Mouse (Mus musculus) mesoderm, embryonic 11.5 days (tissue): ENCODE measurements around the gene Myo1d.

Source experiments
- DNase-seq: peaks from one replicate; pipeline ENCODE4 v3.0.0-alpha.2; 2012; ENCODE audit warnings: low read depth, low spot score

The Myo1d gene

DNA sequence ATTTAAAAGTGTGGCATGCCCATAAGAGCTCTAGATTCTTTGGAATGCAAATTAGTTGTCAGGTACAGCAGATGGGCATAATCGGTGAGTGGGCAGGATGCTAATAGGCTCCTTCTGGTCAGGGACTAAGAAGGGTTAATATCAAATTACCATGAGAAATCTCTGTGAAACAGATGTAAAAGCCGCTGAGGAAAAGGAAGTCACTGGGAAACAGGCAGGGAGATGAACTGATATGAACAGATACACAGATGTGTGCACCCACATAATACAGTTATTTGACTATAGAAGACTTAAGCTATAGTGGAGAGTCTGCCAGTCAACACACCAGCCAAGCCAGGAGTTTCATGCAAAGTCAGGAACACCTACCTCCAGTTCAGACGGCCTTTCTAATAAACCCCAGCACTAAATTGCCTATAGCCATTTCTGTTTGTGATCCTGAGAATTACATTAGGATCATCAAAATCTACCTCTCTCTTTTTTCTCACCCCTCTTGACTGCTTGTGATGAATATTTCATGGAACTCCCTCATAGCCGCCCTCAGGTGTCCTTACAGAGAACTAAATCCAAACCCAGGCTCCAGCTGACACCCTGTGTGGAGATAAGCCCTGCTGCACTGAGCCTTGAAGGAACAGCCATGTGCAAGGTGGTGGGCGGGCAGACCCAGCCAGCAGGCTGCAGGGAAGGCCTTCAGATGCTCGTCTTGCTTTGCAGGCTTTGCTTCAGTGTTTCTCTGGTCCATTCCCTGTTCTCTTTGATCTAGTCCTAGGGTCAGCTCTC lies 164.7 kb downstream of the Myo1d start:
- no peak for DNase-seq

DNA sequence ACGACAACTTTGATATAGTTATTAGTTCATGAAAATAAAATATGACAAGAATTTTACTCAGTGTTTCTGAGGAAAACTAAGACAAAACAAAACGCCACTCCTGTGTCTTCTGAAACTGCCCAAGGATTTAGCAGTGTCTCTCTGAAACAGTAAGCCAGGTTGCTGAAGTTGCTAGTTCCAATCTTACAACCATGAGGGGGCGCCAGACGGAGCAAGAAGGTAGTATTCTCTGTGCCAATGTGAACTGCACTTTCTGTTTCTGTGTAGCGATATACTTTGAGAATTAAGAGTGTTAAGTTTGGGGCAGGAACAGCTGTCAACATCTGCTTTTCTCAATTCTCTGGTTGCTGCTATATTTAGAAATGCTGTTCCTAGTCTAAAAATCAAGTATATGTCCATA lies 165.4 kb downstream of the Myo1d start:
- DNase-seq: peak; percentile 49

- DNase-seq: peak; percentile 70
Observed at GRCm38 (mm10) chr11:80613534-80613933, 166.3 kb downstream of the Myo1d start.

GRCm38 (mm10) chr11:80602707-80603441 lies 177.0 kb downstream of the Myo1d start:
- peak; percentile 38 for DNase-seq

DNA sequence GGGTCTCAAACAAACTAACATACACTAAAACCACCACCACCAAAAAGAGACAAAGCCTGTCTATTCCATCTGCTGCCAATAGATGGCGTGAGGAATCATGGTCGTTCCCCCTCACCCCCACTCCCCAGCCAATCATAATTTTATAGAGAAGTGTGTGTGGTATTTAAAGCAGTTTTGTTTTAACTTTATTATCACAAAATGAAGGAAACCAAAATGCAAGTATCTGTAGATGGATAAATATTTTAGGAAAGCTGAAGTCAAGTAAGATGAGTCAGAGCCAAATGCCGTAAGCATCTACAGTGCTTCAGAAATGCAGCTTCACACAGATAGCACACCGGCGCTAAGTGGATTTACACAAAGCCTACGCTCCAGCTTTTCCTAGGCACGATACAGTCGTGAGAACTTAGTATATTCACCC lies 177.8 kb downstream of the Myo1d start:
- DNase-seq: peak; percentile 42

DNA sequence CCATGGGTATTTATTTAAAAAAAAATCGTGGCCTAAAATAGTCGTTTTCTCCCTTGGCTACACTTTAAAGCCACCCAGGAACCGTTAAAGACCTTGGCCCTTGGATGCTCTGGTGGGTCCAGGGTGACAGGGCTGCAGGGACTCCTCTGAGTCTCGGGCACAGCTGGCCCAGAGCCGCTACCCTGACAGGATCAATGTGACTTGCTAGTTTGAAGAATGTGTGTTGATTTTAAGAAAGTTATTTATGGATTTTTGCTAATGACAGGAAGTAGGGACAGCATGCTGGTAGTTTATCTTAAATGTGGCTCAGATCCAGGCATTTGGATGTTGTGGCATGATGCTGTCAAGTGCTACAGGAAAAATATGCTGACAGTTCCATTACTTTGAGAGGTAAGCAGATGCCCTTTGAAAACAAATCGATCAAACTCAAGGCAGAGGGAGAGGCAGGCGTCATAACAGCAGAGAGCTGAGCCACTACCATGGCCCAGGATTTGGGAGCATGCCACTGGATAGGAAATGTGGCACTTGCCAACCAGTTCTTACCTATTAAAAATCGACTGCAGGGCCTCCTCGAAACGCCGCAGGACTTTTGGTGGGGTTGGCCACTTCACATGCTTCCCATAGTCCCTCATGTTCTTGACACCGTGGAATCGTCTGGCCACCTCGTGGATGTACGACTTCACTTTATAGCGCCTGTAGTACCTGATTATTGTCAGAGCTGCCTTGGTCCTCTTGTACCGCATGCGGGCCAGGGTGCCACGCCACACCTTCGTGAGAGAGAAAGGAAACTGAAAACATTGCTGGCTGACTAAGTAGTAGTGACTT lies 178.6 kb downstream of the Myo1d start:
- DNase-seq: no peak

DNA sequence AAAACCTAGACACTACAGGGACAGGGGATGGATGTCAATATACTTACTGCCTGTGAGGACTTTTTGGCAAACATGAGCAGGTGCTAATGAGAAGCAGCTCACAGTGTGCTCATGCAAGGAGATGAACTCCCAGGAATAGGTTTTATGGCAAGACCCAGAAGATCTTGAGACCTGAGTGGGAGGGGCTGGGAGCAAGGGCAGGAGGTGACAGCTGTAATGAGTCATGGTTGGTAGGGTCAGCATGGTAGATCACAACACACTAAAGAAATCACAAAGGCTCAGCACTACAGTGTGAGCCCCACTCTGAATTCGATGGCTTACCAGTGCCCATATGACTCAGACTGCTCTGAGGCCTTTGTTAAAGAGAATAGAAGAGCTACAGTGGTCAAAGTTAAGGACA lies 184.3 kb downstream of the Myo1d start:
- no peak for DNase-seq

DNA sequence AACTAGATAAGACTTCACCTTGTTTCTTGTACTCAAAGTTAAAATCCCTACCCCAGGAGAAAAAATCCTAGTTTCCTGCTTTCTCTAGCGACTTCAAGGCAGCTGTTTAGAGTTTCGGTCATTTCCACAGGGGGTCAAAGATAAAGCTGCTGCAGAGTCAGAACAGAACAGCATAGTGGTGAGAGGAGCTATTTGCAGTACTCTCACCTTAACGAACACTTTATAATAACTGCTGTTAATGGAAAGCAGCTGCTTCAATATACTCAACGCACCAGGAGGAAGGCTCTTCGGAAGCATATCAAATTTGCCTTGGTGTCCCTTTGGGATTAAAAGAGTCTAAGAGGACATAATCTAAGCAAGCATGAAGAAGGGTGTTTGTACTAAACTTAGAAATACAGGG lies 190.4 kb downstream of the Myo1d start:
- DNase-seq: no peak

DNA sequence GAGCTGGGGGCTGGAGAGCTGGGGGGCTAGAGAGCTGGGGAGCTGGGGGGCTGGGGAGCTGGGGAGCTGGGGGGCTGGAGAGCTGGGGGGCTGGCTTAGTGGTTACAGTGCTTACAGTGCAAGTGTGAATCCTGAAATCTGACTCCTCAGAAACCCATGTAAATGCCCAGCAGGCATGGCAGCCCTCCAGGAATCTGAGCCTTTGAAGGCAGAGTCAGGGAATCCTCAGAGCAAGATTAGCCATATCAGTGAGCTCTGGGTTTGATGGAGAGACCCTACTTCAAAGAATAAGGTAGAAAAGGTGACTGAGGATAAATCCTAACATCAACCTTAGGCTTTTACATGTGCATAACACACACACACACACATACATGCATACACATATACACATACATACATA lies 194.1 kb downstream of the Myo1d start:
- DNase-seq: no peak

GRCm38 (mm10) chr11:80585211-80585610 lies 194.6 kb downstream of the Myo1d start:
- no peak for DNase-seq

- DNase-seq: no peak
Observed at GRCm38 (mm10) chr11:80580494-80580893, 199.3 kb downstream of the Myo1d start.

GRCm38 (mm10) chr11:80577747-80578640 lies 201.8 kb downstream of the Myo1d start:
- peak; percentile 95 for DNase-seq

DNA sequence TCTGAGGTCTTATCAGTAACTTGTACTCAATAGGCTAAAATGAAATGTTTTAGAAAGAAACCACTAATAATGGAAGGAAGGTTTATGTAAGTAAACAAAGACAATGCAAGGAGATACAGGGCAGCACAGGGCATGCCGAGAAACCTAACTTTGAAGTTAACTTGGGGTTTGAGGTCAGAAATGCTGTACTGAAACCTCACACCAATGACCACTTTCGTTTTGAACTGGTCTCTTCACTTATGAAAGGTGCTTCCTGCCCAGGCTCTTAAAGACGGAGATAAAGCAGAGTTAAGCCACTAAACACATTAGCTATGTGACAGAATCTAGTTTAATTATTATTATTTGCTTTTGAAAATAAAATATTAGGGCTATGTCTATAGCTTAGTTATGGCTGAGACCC lies 204.0 kb downstream of the Myo1d start:
- DNase-seq: no peak

DNA sequence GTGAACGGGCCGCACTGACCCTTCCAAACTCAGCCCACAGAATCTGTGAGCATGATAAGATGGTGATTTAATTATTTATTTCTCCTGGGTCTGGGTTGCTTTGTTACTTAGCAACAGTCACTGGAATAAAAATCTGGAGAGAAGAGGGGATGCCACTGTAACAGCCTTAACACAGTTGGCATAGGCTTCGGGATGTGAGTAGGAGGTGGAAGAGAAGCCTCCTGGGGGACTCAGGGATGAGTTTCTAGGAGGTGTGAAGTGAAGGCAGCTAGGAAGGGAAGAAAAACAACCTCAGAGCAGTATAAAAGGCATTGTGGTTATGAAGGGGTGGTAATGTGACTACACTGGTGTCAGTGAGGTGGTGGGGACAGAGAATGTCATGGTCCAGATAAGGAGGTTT lies 213.5 kb downstream of the Myo1d start:
- no peak for DNase-seq

DNA sequence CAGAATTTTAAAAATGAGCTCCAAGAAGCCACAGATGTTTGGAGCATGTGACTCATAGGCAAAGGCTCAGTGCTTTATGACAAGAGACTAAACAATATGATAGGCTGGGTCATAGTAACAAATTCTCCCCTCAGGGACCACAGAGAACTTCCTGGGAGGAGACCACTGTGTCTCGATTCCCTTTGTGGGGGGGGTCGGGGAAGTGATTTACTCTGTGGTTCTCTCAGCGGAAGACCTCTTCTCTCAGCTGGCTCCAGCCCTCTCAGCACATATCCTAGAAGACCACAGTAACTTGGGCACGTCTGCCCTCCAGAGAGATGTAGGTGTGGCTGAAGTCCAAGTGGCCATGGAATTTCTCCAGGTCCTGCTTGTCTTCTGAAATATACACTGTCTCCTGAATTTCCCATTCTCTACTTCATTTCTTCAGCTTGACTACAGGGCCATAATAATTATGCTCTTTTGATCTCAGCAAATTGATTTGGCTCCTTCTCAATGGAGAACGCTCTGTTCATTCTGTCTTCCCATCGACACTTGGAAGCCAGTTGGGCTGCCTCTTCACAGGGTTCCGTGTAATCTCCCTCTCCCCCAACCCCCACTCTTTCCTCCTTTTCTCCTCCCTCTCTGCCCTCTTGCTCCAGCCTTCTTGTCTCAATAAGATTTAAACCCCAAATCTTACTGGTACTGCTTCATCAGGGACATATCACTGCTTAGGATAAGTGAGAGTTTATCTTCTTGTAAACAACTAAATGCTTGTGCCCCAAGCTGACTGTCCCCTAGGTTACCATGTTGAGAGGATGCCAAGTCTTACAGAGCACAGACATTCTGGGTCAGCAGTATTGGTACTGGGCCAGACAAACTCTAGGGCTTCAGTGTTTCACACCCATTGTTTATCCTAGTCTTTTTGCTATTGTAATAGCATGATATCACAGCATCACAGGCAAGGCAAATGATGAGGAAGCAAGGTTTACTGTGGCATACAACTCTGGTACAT lies 214.6 kb downstream of the Myo1d start:
- DNase-seq: no peak

DNA sequence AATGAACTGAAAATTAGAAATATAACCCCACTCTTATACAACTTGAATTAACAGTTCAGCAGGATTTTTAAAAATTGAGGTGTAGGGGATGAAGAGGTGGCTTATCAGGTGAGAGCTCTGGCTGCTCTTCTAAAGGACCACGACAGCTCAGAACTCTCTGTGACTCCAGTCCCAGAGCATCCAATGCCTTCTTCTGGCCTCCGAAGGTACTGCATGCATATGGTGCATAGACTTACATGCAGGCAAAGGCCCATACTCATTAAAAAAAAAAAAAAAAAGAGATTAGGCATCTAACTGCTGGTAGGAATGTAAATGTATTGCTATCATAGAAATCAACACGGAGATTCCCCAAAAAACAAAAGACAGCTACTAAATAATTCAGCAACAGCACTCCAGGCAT lies 217.3 kb downstream of the Myo1d start:
- peak; percentile 29 for DNase-seq

DNA sequence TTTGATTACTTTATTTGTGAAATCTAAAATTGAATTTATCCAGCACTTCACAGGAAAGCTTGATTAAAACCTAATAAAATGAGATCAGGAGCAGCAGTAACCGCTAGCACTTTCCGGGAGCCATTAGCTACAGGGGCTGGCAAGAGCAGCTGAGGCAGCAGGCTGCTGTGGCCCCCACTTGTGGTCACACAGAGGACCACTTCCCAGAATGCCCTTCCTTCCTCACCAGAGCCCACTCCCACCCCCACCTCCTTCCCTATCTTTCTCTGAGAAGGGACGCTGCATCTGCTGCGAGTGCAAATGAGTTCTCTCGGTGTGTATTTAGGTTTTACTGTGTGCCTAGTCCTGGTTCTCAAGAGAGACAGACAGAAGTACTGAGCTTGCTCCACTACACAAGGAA lies 219.1 kb downstream of the Myo1d start:
- DNase-seq: no peak

- DNase-seq: no peak
Observed at GRCm38 (mm10) chr11:80555416-80555815, 224.4 kb downstream of the Myo1d start.

- no peak for DNase-seq
Observed at GRCm38 (mm10) chr11:80553046-80553445, 226.8 kb downstream of the Myo1d start.

- no peak for DNase-seq
Observed at GRCm38 (mm10) chr11:80551634-80552033, 228.2 kb downstream of the Myo1d start.
